Mouse (Mus musculus) adrenal gland (tissue): ENCODE results near the gene RPS10-NUDT3.
"Not testable (repeated sequence)": the region's sequence is repeated elsewhere in the genome, so short reads cannot be mapped to it uniquely, and the experiment has no call there.

ENCODE experiments used
- intact Hi-C: fragments of 180-260 bp; cut with DNase I; formaldehyde crosslinking; loops from one replicate; pipeline ENCODE4 v1.15.1; 2025

The RPS10-NUDT3 gene

GRCm38 (mm10) chr17:27643756-27644155 is 8.7 kb upstream of the RPS10-NUDT3 start:
- intact Hi-C loops = no loop called here

DNA sequence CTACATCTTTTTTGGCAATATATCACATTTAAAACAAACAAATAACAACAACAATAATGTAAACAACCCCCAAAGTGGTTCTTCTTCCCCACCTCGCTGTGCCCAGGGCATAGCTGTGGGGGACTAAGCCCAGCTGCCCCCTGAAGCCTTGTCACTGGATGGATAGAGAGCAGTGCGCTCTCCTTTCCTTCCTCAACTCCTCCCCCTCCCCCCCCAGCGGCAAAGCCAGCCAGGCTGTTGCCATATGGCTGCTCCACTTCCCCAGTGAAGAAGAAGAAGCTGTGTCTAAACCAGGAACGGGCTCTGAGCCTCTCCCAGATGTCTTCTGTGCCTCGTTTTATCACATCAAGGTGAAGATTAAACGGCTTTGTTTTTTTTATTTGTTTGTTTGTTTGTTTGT is 8.1 kb upstream of the RPS10-NUDT3 start:
- intact Hi-C loops = no loop called here

DNA sequence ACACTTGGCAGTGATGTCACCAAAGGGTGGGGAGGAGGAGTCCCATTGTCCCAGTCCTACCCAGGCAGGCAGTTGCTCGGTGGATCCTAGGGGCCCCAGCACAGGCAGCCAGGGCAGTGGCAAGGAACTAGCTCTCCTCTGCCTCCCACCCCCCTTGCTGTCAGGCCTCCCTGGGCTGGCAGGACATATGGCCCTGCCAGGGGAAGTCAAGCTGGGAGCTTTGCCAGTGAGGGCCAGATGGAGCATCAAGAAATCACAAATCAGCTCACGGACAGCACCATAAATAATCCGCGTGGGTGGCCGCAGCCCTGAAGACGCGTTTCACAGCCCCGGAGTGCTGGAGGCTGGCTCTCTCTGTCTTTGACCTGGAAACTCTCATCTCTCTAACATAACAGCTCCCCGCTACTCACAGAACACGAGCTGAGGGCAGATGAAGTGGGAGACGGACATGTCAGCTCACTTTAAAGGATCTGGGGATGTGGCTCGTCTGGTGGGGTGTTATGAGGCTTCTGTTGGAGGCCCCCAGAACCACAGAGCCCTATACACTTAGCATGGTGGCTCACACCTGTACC is 7.6 kb upstream of the RPS10-NUDT3 start:
- intact Hi-C loops = no loop called here

- intact Hi-C loops = not testable (repeated sequence)
Measured at GRCm38 (mm10) chr17:27639851-27640250, 4.8 kb upstream of the RPS10-NUDT3 start.

DNA sequence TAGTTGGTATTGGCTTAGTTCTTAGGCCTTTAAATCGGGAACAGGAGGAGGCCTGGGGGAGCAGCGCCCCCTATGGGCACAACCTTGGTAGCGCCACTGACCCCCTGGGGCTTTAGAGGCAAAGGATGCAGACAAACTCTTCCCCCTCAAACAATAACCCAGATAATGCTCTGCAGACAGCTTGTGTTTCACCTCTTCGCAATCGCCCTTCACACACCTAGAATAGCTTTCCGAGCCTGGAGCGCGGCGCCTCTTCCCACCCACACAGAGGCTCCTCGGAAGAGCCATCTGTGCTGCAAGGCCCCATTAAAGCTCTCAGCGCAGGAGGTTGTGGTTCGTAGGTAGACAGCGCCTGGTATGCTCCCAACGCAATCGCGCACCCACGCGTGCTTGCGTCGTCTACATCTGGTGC is 3.9 kb upstream of the RPS10-NUDT3 start:
- intact Hi-C loops = no loop called here

- intact Hi-C loops = no loop called here
Measured at GRCm38 (mm10) chr17:27637333-27637732, 2.3 kb upstream of the RPS10-NUDT3 start.

DNA sequence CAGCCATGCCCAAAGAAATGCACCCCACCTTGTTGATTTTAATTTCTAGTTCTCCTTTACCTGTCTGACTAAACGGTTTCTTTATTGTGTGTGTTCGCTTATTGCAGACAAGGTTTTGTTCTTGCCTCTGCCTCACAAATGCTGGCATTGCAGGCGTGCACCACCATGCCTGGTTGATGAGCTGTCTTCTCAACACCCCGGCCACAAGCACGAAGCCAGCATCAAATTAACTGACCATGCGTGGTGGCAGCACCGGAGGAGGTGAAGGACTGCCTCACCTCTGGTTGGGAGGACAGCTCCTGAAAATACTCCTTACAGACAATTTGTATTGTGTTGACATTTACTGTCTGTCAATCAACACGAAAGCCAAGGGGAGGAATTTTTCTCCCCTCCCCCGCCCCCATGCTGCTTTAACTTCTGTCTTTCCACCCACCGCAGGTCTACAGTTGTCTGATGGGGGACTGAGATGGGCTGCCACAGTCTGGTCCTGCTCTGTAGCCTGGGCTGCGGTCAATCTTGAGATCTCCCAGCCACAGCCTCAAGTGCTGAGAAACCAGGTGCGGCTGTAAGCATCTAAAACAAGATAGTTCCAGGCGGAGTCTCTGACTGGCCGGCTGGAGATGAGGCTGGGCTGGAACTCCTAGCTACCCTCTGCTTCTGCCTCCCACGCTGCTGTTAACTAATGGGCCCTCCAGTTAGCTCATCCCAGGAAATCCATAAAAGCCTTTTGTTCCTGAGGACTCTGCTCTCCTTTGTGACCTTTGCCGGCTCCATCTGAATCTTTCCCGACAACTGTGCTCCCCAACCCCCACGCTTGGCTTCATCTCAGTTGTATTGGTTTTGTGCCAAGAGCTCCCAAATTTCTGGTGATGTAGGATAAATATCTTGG is 1.4 kb upstream of the RPS10-NUDT3 start, which contains the start of gene Rps10:
TSS of gene Rps10 (minus strand) at position 538 of the 889 bp plus-strand sequence.
- intact Hi-C loops = no loop called here

- intact Hi-C loops = not testable (repeated sequence)
Measured at GRCm38 (mm10) chr17:27635575-27635903, 517 bp upstream of the RPS10-NUDT3 start.

- intact Hi-C loops = loop anchor here (2.0 to 5.0 kb wide), 2 partner anchors 61 to 77 kb away; no protein-coding TSS in a partner anchor
Measured at GRCm38 (mm10) chr17:27629249-27630020, 5.6 kb downstream of the RPS10-NUDT3 start.

- intact Hi-C loops = no loop called here
Measured at GRCm38 (mm10) chr17:27628376-27628775, 6.6 kb downstream of the RPS10-NUDT3 start.

- intact Hi-C loops = no loop called here
Measured at GRCm38 (mm10) chr17:27627451-27627850, 7.6 kb downstream of the RPS10-NUDT3 start.

DNA sequence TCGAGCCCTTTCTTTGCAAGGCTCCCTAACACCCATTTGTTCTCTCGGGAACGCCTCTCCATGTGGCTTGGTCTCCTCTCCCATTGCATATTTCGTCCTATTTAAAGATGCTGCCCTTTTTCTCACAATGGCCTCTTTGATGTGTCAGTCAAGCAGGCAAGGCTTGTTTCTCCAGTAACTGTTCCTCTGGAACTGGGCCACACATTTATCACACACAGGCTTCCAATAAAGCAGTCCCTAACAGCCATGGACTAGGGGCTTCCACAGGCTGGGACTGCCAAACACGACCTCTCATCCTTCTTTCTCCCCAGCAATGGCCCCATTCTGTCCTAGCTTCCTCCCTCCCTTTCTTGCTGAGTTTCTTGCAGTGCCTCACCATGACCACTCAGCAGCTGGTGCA is 8.3 kb downstream of the RPS10-NUDT3 start:
- intact Hi-C loops = no loop called here

GRCm38 (mm10) chr17:27625455-27626251 is 9.4 kb downstream of the RPS10-NUDT3 start:
- intact Hi-C loops = no loop called here

DNA sequence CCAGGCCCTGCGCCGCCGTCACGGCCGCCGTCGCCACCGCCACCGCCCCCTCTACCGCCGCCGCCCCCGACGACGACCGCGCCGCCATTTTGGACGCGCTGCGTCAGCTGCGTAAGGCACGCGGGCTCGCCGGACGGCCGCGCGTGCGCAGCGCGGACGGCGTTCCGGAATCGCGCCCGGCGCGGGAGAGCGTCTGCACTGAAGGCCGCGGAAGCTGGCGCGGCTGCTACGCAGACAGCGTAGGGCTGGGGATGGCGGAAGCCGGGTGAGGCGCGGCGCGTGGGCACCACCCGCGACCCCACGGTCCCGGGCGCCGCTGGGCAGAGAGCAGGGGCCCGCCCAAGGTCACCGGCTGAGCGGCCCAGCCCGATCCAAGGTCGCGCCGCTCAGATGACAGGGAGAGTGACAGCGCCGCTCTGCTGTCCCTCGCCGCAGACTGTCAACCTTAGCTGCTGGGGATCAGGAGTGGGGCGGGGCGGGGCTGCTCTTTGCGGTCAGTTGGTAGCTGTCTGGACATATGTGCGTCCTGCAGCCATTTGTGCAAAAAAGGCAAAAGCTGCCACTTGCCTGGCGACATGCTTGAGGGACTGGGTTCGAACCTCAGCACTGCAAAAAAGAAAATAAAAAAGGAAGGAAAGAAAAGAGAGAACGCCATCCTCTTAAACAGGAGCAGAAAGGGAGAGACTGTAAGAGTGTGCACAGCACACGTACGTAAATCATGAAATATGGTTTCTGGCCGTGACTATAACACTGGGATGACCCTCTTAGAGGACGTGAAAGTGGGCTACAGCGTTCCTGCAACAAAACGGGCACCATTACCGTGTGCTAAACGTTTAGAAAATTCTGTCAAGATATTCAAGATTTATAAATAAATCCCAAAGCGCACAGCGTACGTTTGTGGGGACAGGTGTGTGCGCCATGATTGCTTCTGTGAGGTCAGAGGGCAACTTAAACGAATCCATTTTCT is 11.4 kb downstream of the RPS10-NUDT3 start, which contains the start of gene Nudt3:
TSS of gene Nudt3 (minus strand) at position 136 of the 967 bp plus-strand sequence.
- intact Hi-C loops = no loop called here

DNA sequence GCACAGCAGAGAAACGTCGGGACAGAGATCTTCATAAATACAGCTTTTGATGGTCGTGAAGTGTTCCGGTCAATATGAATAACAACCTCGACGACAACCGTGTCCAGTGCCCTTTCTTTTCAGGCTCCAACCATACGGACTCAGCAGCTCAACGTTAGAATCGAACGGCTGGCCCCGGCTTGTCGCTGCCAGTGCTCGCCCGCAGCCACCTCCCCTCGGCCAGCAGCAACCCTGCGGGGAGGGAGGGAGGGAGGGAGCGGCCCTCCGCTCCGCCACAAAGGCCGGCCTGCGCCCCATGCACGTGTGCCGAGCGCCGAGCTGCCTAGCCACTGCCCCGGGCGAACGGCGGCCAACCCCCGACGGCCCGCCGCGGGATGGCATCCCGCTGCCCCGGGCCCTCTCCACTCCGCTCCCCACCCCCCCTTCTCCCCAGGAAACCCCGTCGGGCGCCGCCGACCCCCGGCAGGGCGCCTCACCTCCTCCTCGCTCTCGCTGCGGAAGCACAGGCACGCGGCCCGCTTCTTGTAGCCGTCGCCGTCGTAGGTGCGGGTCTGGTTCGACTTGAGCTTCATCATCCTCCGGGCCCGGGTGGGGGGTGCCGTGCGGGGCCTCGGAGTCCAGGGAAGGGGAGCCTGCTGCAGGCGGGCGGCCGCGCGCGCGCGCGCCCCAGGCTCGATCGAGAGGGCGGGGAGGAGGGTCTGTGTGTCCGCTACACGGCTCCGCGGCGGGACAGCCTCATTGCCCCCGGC is 12.2 kb downstream of the RPS10-NUDT3 start:
- intact Hi-C loops = no loop called here

GRCm38 (mm10) chr17:27621705-27622531 is 13.1 kb downstream of the RPS10-NUDT3 start:
- intact Hi-C loops = no loop called here

- intact Hi-C loops = no loop called here
Measured at GRCm38 (mm10) chr17:27621161-27621560, 13.9 kb downstream of the RPS10-NUDT3 start.

DNA sequence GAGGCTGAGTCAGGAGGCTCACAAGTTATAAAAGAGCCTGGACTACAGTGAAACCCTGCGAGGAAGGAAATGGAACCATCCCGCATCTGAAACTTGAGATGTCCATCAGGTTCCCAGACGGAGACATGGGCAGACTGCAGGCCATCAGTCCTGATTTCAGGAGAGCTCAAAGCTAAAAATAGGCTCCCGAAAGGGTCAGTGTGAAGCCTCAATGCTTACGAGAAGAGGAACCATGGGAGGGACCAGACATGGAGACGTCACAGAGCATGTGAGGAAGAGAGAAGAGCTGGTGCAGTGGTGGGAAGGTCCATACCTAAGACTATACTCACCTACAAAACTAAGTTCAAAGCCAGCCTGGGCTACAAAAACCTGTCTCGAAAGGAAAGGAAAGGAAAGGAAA is 19.6 kb downstream of the RPS10-NUDT3 start:
- intact Hi-C loops = no loop called here
